Comparison of ENCODE assay signal across 8 mouse cellular contexts in the genomic region with DNA sequence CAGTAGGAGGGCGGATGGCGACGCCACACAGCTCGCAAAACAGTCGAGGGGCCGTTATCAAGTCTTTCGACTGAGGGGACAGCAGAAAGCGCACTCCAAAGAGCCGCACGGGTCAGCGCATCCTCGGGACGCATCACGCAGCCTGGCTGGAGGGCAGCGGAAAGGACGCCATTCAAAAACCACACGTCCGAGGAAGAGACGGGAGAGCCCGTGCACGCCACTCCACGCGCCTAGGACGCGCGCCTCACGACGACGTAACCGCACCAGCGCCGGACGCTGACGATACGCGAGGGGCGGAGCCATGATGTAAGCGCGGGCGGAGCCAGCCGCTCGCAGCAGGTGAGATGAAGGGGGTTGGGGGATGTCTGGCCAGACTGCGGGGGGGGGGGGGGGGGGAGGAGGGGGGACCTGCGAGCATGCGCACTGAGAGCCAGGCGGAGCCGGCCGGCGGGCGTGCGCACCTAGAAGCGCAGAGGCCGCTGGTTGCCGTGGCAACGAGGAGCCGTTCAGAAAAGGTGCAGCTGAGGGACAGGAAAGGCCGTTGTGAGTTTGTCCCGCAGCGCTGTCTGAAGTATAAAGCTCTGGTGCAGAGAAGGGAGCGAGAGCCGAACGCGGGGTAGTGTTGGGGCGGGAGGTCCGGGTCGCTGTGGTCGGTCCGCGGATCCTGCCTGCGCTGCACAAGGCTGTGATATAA. TPM values are rescaled to one million over a fixed set of nuclear protein-coding genes. Genes with fewer than 3 reads are reported as not detected.
DNase-seq lines count a peak whose midpoint lies in the region; ATAC-seq and TF ChIP-seq lines count a peak whose summit lies in the region.

A gene (plus strand): TSS at position 423 of the 694 bp plus-strand sequence.

- H3K9ac ChIP-seq in lung, embryonic 14.5 days: peak within 1 kb of the TSS; percentile 71

- no peaks in the 10 kb centered on the region; the same call in 1 of the 2 replicates for H3K4me1 ChIP-seq in cerebellum, adult 2 months (ENCODE audit: control insufficient read depth, insufficient read depth, low read length)
- H3K4me1 ChIP-seq in hindbrain, embryonic 10.5 days (replicated peaks): peaks cover 32% of the 10 kb centered on the region
- 0 out of 2 replicates have a peak, but pooled peaks cover 3% of the 10 kb centered on the region for H3K4me1 ChIP-seq in lung, embryonic 14.5 days (ENCODE audit: insufficient read depth)
- H3K4me1 ChIP-seq in thymus, adult 2 months (replicated peaks; ENCODE audit: control insufficient read depth, insufficient read depth, low read length): 0 out of 2 replicates have a peak, but pooled peaks cover 2% of the 10 kb centered on the region

- TF ChIP-seq CTCF in cerebellum, adult 2 months (IDR thresholded peaks at IDR 0.05; ENCODE audit: borderline replicate concordance, insufficient read depth, low read depth, low read length): no peak
- no peak for TF ChIP-seq CTCF in lung, embryonic 14.5 days (IDR thresholded peaks at IDR 0.05; ENCODE audit: low read depth)
- TF ChIP-seq CTCF in thymus, adult 2 months (IDR thresholded peaks at IDR 0.05; ENCODE audit: borderline replicate concordance, control insufficient read depth, extremely low read depth, insufficient read depth, low read length, poor library complexity): no peak

- H3K27me3 ChIP-seq in cerebellum, adult 2 months (ENCODE audit: control insufficient read depth, insufficient read depth, low read length): no peaks in the 10 kb centered on the region
- no peaks in the 10 kb centered on the region for H3K27me3 ChIP-seq in hindbrain, embryonic 10.5 days (ENCODE audit: insufficient read depth, poor library complexity, severe bottlenecking)
- H3K27me3 ChIP-seq in lung, embryonic 14.5 days (ENCODE audit: insufficient read depth, low read length): no peaks in the 10 kb centered on the region
- H3K27me3 ChIP-seq in thymus, adult 2 months (ENCODE audit: control insufficient read depth, insufficient read depth, low read length): no peaks in the 10 kb centered on the region; the same call in 1 of the 2 replicates

- peak within 1 kb of the TSS; percentile 13 for H3K27ac ChIP-seq in cerebellum, adult 2 months (ENCODE audit: insufficient read depth, low read length)
- H3K27ac ChIP-seq in hindbrain, embryonic 10.5 days: peak within 1 kb of the TSS; percentile 93
- peak within 1 kb of the TSS; percentile 88 for H3K27ac ChIP-seq in lung, embryonic 14.5 days (ENCODE audit: low read depth)
- H3K27ac ChIP-seq in thymus, adult 2 months (ENCODE audit: control insufficient read depth, insufficient read depth, low read length): no peak within 1 kb of the TSS

- H3K4me2 ChIP-seq in lung, embryonic 14.5 days: peak within 1 kb of the TSS; percentile 77

- H3K4me3 ChIP-seq in cerebellum, adult 2 months (replicated peaks; ENCODE audit: insufficient read depth, low read depth, low read length): peak within 1 kb of the TSS; percentile 68
- H3K4me3 ChIP-seq in hindbrain, embryonic 10.5 days: peak within 1 kb of the TSS; percentile 70
- peak within 1 kb of the TSS; percentile 57 for H3K4me3 ChIP-seq in lung, embryonic 14.5 days (ENCODE audit: low read depth, low read length)
- H3K4me3 ChIP-seq in thymus, adult 2 months (ENCODE audit: control insufficient read depth, insufficient read depth, low read length): peak within 1 kb of the TSS; percentile 41

- H3K36me3 ChIP-seq in hindbrain, embryonic 10.5 days: no peaks in the 10 kb centered on the region
- no peaks in the 10 kb centered on the region for H3K36me3 ChIP-seq in lung, embryonic 14.5 days (ENCODE audit: insufficient read depth)
- H3K36me3 ChIP-seq in thymus, adult 2 months (ENCODE audit: control insufficient read depth, insufficient read depth, low read length): no peaks in the 10 kb centered on the region

- ATAC-seq in frontal cortex, adult (ENCODE audit: low TSS enrichment): peak; percentile 97
- ATAC-seq in lung, embryonic 14.5 days (ENCODE audit: insufficient read depth): peak; percentile 94

- peak; percentile 98 for TF ChIP-seq POLR2A in cerebellum, adult 2 months (IDR thresholded peaks at IDR 0.05; ENCODE audit: borderline replicate concordance, insufficient read depth, low read length)
- TF ChIP-seq POLR2A in thymus, adult 2 months (IDR thresholded peaks at IDR 0.05; ENCODE audit: control insufficient read depth, extremely low read depth, insufficient read depth, low read length, poor library complexity): no peak

- DNase-seq in MN1 (ENCODE audit: low spot score): peak; percentile 95
- peak; percentile 90 to 91 for DNase-seq in cerebellum, adult 2 months
- peak; percentile 96 for DNase-seq in hindbrain, embryonic 10.5 days (ENCODE audit: low spot score)
- peak; percentile 31 for DNase-seq in layer of hippocampus, adult 9-10 months (ENCODE audit: low spot score)
- peak; percentile 94 for DNase-seq in lung, embryonic 14.5 days
- peak; percentile 41 for DNase-seq in ovary, postnatal 10 days (ENCODE audit: low spot score)
- peak; percentile 61 for DNase-seq in thymus, adult 2 months

- no peaks in the 10 kb centered on the region for H3K9me3 ChIP-seq in hindbrain, embryonic 10.5 days
- no peaks in the 10 kb centered on the region for H3K9me3 ChIP-seq in lung, embryonic 14.5 days (ENCODE audit: low read depth, low read length)

- WGBS in cerebellum, adult 2 months: under 1% methylated on average over 69 of the region's 70 CpGs
- under 1% methylated on average over 69 of the region's 70 CpGs for WGBS in hindbrain, embryonic 10.5 days
- under 1% methylated on average over 63 of the region's 70 CpGs for WGBS in lung, embryonic 14.5 days
- 1% methylated on average over 65 of the region's 70 CpGs for WGBS in thymus, adult 2 months

RNA-seq across cellular contexts. Expression of the gene that starts here (rescaled TPM):
- polyA plus RNA-seq in cerebellum, adult 2 months (2012; rRNA removed): 8.1 and 8.7 TPM in 2 replicates
- 6.9 and 8.8 TPM in 2 replicates for polyA plus RNA-seq in hindbrain, embryonic 10.5 days (2016; fragmentation: Nextera tagmentation; extraction: Ambion mirVana)
- 3.9 TPM in 2 replicates for polyA plus RNA-seq in lung, embryonic 14.5 days (2014; fragmentation: Nextera tagmentation; extraction: Ambion mirVana)
- polyA plus RNA-seq in thymus, adult 2 months (2012; rRNA removed): 0.37 and 0.55 TPM in 2 replicates

Comparison
In these comparisons a context has a peak if more than half of its experiments do, and no peak if none do; other contexts are left out.
1. Peak in DNase-seq and H3K4me3 ChIP-seq in thymus, adult 2 months; RNA of the gene not detected or under 1 TPM.
2. DNase-seq: peak in every context shown above with its lines; median percentile 96 in hindbrain, embryonic 10.5 days; 95 in MN1; 94 in lung, embryonic 14.5 days; 90 in cerebellum, adult 2 months; 61 in thymus, adult 2 months; 41 in ovary, postnatal 10 days; 31 in layer of hippocampus, adult 9-10 months.